Mouse (Mus musculus) hindbrain, embryonic 15.5 days (tissue): Measurements from ENCODE around the gene Gm29427. TPM values are rescaled to one million over a fixed set of nuclear protein-coding genes. Genes with fewer than 3 reads are reported as not detected.
A peak's percentile ranks its signal among the peaks of the same experiment; 100 is the strongest.

Source experiments
- ATAC-seq: fragments of 200-750 bp; cut with Nextera tagmentation; 2 replicates; pipeline ENCODE4 v1.8.0; 2017; ENCODE audit warnings: low read depth, moderate number of reproducible peaks, moderate TSS enrichment; ENCODE audit not compliant: low FRiP score
- H3K27ac ChIP-seq: fragments of 300-500 bp; sonication (generic); replicated peaks from 2 replicates; pipeline ENCODE4 v1.5.1; 2015; ENCODE audit warnings: mild to moderate bottlenecking, inconsistent platforms
- H3K27me3 ChIP-seq: fragments of 300-500 bp; sonication (generic); 2 replicates; pipeline ENCODE4 v1.6.1; 2015; ENCODE audit warnings: control low read depth, inconsistent platforms
- H3K36me3 ChIP-seq: fragments of 300-500 bp; sonication (generic); 2 replicates; pipeline ENCODE4 v1.6.1; 2015; ENCODE audit warnings: control low read depth, inconsistent platforms
- H3K4me1 ChIP-seq: fragments of 300-500 bp; sonication (generic); replicated peaks from 2 replicates; pipeline ENCODE4 v1.6.1; 2015; ENCODE audit warnings: control low read depth, inconsistent platforms
- H3K4me2 ChIP-seq: fragments of 300-500 bp; sonication (generic); 2 replicates; pipeline ENCODE4 v1.6.1; 2015; ENCODE audit warnings: moderate library complexity, mild to moderate bottlenecking, inconsistent platforms
- H3K4me3 ChIP-seq: fragments of 300-500 bp; sonication (generic); 2 replicates; pipeline ENCODE4 v1.5.1; 2015; ENCODE audit warnings: mild to moderate bottlenecking, inconsistent platforms
- H3K9ac ChIP-seq: fragments of 300-500 bp; sonication (generic); 2 replicates; pipeline ENCODE4 v1.6.1; 2015; ENCODE audit warnings: inconsistent platforms
- H3K9me3 ChIP-seq: fragments of 300-500 bp; sonication (generic); 2 replicates; pipeline ENCODE4 v1.6.1; 2016; ENCODE audit warnings: control low read depth, inconsistent platforms
- WGBS: fragments of 180-500 bp; shearing (Covaris S2); methylation state at CpG from one replicate; pipeline ENCODE4 v1.1.7; 2015; 5-methylcytosine and 5-hydroxymethylcytosine counted together
- polyA plus RNA-seq: library from polyadenylated mRNA; unstranded; fragments of >200 nt; fragmentation: Nextera tagmentation; extraction: Ambion mirVana; gene quantifications from 2 replicates; pipeline ENCODE4 v1.2.1, GENCODE M21; 2015

The Gm29427 gene
- polyA plus RNA-seq, 1 experiment from 2014 or later, result not detected

DNA sequence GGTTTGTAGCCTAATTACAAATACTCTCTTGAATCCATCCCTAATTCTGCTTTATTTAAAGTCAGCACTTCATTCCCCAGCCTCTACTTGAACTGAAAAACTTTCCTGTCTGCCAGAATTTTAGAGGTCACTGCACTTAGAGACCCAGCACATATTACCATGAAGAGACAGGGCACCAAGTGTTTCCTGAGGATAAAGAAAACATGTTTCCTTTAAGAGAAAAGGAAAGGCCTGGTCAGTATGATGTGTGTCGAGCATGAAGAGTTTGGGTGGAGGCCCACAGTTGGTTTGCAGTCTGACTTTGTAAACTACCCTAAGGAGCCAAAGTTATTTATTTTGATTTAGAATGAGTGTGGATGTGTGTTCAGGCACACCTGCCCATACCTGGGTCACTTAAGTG, 12.5 kb upstream of the Gm29427 start:
- ATAC-seq, result no peak
- no peaks in the 10 kb centered on the region for H3K4me1 ChIP-seq
- WGBS, result 79% methylated on average over 1 of the region's 1 CpGs

DNA sequence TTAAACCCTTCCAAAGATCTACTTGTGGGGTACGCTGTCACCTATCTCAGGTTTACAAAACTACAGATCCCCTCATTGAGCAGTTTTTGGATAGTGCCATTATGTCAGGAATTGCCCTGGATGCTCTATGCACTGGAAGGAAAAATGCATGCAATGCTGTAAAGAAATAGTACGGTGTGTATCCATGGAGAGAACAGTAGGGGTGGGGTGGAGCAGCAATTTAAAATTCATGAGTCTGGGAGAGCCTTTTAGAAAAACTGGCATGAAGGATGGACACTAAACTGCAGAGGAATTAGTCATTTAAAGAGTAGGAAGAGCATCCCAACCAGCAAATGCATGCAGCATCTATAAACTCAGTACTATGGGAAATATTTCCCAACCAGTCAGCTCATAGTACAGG, 10.8 kb upstream of the Gm29427 start:
- Histone ChIP-seq H3K36me3 (peaks cover 4% of the 10 kb centered on the region; the same call in 1 of the 2 replicates), H3K27ac (no peak overlapping the region), H3K9ac (no peak overlapping the region), H3K4me2 (no peak overlapping the region), H3K9me3 (no peaks in the 10 kb centered on the region), H3K27me3 (no peaks in the 10 kb centered on the region), H3K4me1 (no peaks in the 10 kb centered on the region), H3K4me3 (no peak overlapping the region)
- 47% methylated on average over 2 of the region's 2 CpGs for WGBS
- no peak for ATAC-seq

More for the DNA sequence above, 12.5 kb upstream of the Gm29427 start:
- Histone ChIP-seq H3K27ac (no peak overlapping the region), H3K9ac (no peak overlapping the region), H3K27me3 (no peaks in the 10 kb centered on the region), H3K36me3 (peaks cover 4% of the 10 kb centered on the region; the same call in 1 of the 2 replicates), H3K9me3 (no peaks in the 10 kb centered on the region), H3K4me2 (no peak overlapping the region), H3K4me3 (no peak overlapping the region)

DNA sequence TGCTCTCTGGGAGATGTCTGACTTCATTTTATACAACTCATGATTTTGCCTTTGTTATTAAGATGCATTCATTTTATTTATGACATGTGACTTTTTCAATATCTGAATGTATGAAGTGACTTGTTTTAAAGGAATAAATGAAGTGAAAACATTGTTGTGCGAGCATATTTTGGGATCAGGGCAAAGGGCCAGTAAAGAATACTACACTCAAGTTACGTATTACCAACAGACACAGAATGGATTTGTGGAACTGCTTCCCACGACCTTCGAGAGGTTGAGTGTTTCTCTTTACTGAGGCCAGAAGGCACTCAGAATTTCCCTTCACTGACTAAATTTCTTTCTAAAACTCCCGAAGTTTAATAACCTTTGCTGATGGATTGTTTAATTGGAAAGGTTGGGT, 8.6 kb upstream of the Gm29427 start:
- no peak for ATAC-seq
- WGBS, result 92% methylated on average over 5 of the region's 5 CpGs
- H3K4me1 ChIP-seq, result peaks cover 7% of the 10 kb centered on the region

DNA sequence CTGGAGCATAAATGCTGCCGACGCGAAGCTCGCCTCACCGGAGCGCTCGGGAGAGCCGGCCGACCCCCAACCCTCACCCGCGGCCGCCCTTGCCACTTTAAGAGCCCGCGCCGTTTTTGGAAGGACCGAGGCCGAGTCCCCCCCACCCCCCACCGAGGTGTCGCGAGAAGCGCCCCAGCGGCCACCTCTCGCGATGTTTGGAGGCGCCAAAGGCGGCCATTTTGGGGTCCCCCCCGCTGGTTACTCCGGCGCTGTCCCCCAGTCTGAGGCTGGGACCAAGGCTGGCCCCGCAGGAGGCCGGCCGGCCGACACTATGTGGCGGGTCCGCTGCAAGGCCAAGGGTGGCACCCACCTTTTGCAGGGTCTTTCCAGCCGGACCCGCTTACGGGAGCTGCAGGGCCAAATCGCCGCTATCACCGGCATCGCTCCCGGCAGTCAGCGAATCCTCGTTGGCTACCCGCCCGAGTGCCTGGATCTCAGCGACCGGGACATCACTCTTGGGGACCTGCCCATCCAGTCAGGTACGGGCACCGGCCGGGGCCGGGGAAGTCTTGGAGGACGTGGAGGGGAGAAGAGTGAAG, 1.8 kb upstream of the Gm29427 start, which contains the start of gene Yod1:
Gene Yod1, plus strand, starts transcription at position 37 of the 581 bp plus-strand sequence.
- H3K4me1 ChIP-seq, result peaks cover 35% of the 10 kb centered on the region
- peak; percentile 77 for ATAC-seq
- under 1% methylated on average over 54 of the region's 54 CpGs for WGBS

More for the DNA sequence above, 8.6 kb upstream of the Gm29427 start:
- peaks cover 6% of the 10 kb centered on the region; the same call in 1 of the 2 replicates for H3K36me3 ChIP-seq
- H3K27ac ChIP-seq, result no peak overlapping the region
- H3K9me3 ChIP-seq, result no peaks in the 10 kb centered on the region
- no peak overlapping the region for H3K4me2 ChIP-seq
- H3K4me3 ChIP-seq, result no peak overlapping the region
- no peaks in the 10 kb centered on the region for H3K27me3 ChIP-seq
- H3K9ac ChIP-seq, result no peak overlapping the region

DNA sequence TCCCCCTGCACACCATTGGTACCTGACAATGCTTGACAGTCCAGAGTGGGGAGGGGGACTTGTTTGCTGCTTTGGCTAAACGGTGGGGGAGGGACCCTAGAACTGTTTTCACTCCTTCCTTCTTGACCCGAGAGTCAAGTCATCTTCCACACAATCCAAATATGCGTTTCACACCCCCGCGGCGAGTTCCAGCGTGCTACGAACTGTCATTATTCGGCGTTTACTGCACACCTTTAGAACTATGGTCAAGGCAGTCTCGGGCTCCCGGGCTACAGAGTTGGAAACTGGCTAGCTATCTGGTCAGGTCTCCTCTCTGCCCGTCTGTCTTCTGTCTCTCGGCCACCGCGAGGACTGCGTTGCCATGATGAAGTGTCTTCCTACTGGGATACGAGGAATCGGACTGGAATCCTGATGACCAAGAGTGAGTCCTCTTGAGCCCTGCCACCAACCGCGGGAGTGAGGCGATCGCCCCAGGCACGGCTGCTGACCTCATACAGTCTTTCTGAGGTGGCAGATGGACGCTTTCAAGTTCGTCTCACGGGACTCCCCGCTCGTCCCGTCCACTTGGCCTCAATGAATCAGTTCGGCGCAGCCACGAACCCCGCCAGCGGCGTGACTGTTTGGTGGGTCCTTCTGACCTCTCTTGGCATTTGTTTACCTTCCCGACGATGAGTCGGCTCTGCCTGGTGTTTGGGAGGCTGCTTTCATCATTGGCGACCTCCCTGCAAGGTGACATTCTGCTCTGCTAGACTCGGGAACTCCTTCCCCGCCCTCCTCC, 1.1 kb upstream of the Gm29427 start:
- WGBS, result under 1% methylated on average over 41 of the region's 42 CpGs
- ATAC-seq, result peak; percentile 14; the same call in 1 of the 2 replicates
- Histone ChIP-seq H3K9me3 (no peaks in the 10 kb centered on the region), H3K36me3 (0 out of 2 replicates have a peak, but pooled peaks cover 2% of the 10 kb centered on the region), H3K4me1 (peaks cover 35% of the 10 kb centered on the region), H3K9ac (peak overlapping the region; percentile 96), H3K4me2 (peak overlapping the region; percentile 86), H3K27me3 (no peaks in the 10 kb centered on the region), H3K27ac (peak overlapping the region; percentile 88), H3K4me3 (peak overlapping the region; percentile 93)

More for the DNA sequence above, 1.8 kb upstream of the Gm29427 start, which contains the start of gene Yod1:
- Histone ChIP-seq H3K36me3 (0 out of 2 replicates have a peak, but pooled peaks cover 2% of the 10 kb centered on the region), H3K27ac (peak within 1 kb of the TSS; percentile 88), H3K4me2 (peak within 1 kb of the TSS; percentile 86), H3K4me3 (peak within 1 kb of the TSS; percentile 93), H3K9me3 (no peaks in the 10 kb centered on the region), H3K9ac (peak within 1 kb of the TSS; percentile 96), H3K27me3 (no peaks in the 10 kb centered on the region)

DNA sequence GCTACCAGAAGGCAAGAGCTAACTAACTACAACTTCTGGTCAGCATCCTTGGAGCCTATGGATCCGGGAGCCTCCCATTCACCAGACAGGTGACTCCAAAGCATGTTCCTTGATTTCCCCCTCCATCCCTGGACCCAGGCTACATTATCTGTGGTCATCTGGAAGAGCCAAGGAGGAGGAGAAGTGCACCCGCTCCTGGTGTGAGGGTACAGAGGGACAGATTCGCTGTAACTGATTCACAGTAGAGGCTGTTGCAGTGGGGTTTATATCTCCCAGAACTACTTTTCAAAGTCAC, 566 bp upstream of the Gm29427 start:
- peak; percentile 6; the same call in 1 of the 2 replicates for ATAC-seq
- Histone ChIP-seq H3K9ac (peak overlapping the region; percentile 96), H3K27me3 (no peaks in the 10 kb centered on the region), H3K27ac (peak overlapping the region; percentile 88), H3K4me2 (peak overlapping the region; percentile 86), H3K4me1 (peaks cover 34% of the 10 kb centered on the region), H3K9me3 (no peaks in the 10 kb centered on the region), H3K36me3 (peaks cover 5% of the 10 kb centered on the region), H3K4me3 (peak overlapping the region; percentile 93)
- 0% methylated on average over 3 of the region's 3 CpGs for WGBS

DNA sequence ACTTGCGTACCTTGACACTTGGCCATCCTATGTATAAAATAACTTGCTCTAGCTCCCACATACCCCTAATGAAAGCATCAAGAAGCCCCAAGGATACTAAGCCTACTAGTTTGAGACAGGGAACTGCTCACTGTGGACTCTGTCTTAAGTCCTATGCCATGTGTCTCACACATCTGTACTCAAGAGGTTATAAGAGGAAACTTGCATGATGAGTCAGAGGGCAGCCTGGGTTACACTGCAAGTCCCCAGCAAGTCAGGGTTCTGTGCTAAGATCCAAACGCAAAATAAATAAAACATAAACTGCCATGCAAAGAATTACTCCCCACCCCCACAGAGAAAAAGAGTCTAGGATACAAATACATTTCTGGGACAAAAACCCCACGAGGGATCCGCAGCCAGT, 1.6 kb downstream of the Gm29427 start:
- WGBS, result 73% methylated on average over 4 of the region's 4 CpGs
- Histone ChIP-seq H3K9ac (no peak overlapping the region), H3K9me3 (no peaks in the 10 kb centered on the region), H3K36me3 (peaks cover 9% of the 10 kb centered on the region), H3K27me3 (no peaks in the 10 kb centered on the region), H3K4me1 (peaks cover 26% of the 10 kb centered on the region), H3K4me2 (peak overlapping the region; percentile 86; the same call in 1 of the 2 replicates), H3K27ac (no peak overlapping the region), H3K4me3 (no peak overlapping the region)
- no peak for ATAC-seq

DNA sequence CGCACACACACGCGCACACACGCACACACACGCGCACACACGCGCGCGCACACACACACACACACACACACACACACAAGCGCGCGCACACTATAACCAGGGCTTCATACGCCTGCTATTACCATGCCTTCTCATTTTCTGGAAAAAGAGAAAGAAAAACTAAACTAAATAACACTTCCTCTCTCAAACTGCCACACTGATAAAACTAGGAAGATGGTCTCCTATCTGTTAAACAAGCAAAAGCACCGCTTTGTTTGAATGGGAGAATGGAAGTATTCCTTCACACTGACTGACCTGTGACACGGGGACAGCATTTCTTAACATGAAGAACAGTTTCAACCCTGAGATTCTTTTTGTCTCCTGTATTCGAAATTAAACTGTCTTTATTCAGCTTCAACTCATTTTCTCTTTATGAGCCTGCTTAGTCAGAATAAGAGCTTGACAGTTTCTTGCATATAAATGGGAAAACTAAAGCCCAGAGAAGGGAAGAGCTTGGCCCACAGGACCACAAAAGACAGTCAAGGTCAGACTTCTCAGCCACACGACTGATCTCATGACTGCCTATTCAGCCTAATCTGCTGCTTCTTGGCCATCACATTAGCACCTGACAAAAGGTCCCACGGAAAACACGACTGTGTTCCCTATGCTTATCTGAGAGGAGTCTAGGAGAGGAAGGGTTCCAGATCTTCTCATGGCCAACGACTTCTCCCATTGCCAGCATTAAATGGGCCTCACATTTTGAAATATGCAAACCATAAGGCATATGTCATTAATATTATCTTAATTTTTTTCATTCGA, 5.1 kb downstream of the Gm29427 start:
- Histone ChIP-seq H3K4me2 (no peak overlapping the region), H3K4me3 (no peak overlapping the region), H3K27ac (no peak overlapping the region), H3K4me1 (peaks cover 16% of the 10 kb centered on the region), H3K36me3 (peaks cover 37% of the 10 kb centered on the region), H3K27me3 (no peaks in the 10 kb centered on the region), H3K9ac (no peak overlapping the region), H3K9me3 (no peaks in the 10 kb centered on the region)
- WGBS, result 88% methylated on average over 22 of the region's 22 CpGs
- ATAC-seq, result no peak

DNA sequence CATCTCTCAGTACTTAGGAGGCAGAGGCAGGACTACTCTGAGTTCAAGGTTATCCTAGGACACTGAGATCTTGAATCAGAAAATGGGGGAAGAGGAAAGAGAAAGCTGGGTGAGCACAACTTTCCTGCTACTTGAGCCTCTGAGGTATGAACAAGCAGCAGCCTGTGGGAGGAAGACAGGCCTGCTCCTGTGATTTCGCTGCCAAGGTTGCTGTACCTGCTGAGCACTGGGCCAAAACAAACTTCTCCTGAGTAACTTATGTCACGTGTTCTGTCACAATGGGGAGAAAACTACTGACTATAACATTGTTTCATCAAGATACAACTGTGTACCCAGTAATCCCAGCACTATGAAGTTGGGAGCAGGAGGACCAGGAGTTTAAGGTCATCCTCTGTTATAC, 12.0 kb downstream of the Gm29427 start:
- H3K4me3 ChIP-seq, result no peak overlapping the region
- ATAC-seq, result no peak
- no peaks in the 10 kb centered on the region for H3K27me3 ChIP-seq
- no peaks in the 10 kb centered on the region for H3K4me1 ChIP-seq
- no peak overlapping the region for H3K27ac ChIP-seq
- no peaks in the 10 kb centered on the region for H3K9me3 ChIP-seq
- H3K9ac ChIP-seq, result no peak overlapping the region
- peaks cover 73% of the 10 kb centered on the region for H3K36me3 ChIP-seq
- 85% methylated on average over 2 of the region's 2 CpGs for WGBS
- no peak overlapping the region for H3K4me2 ChIP-seq

DNA sequence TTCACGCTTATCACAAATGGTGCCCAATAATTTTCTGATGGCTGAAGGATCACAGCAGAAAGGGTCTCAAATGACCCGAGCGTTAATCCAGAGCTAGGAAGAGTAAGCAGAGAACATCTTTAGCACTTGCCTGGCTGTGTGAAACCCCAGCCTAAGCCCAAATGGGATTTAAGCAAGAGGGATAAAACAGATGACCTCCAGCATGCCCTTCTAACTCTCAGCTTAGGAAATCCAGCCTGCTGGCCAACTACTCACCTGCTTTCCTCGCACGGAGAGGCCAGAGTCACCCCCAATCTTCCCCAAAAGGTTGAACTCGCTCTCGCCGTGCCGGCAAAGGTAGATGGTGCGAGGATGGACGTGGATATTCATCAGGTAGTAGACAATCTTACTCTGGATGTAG, 13.6 kb downstream of the Gm29427 start:
- H3K4me3 ChIP-seq, result no peak overlapping the region
- H3K36me3 ChIP-seq, result peaks cover 71% of the 10 kb centered on the region
- no peak for ATAC-seq
- H3K27me3 ChIP-seq, result no peaks in the 10 kb centered on the region
- WGBS, result 96% methylated on average over 11 of the region's 11 CpGs
- H3K4me2 ChIP-seq, result no peak overlapping the region
- no peak overlapping the region for H3K9ac ChIP-seq
- no peaks in the 10 kb centered on the region for H3K9me3 ChIP-seq
- no peaks in the 10 kb centered on the region for H3K4me1 ChIP-seq
- no peak overlapping the region for H3K27ac ChIP-seq

DNA sequence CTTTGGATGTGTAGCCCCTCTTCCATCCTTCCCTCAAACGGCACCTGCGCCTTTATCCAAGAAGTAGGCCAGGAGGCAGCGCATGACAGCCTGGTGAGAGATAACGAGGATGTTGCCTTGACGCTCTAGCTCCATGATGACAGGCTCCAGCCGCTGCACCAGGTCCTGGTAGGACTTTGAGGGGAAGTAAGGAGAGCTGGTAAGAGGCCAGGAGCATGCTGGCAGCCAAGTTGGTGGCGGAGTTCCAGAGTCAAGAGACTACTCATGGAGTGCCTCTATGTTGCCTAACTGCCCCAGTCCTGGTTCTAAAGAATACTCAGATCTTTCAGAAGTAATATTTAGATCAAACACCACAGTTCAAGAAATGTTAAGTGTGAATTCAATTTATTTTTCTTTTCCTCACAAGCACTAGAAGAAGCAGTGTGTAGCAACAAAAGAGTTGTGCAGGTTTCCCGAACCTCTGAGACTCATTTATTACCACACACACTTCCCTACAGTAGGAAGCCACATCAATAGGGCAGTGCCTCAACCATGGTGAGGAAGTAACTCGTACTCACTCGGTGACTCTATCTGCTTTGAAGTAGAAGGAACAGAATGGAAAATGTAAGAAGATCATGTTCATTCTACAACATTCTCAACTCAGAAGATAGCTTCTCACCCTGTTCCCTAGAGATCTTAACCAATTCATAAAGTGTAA, 15.5 kb downstream of the Gm29427 start:
- 94% methylated on average over 10 of the region's 10 CpGs for WGBS
- no peak for ATAC-seq
- peaks cover 64% of the 10 kb centered on the region for H3K36me3 ChIP-seq
- H3K27ac ChIP-seq, result no peak overlapping the region
- H3K4me1 ChIP-seq, result no peaks in the 10 kb centered on the region
- H3K27me3 ChIP-seq, result no peaks in the 10 kb centered on the region
- H3K9ac ChIP-seq, result no peak overlapping the region
- no peak overlapping the region for H3K4me3 ChIP-seq
- H3K9me3 ChIP-seq, result no peaks in the 10 kb centered on the region
- H3K4me2 ChIP-seq, result no peak overlapping the region
